Mouse (Mus musculus) kidney, adult 2 months (tissue): ENCODE results near the gene Eps8l2. TPM values are rescaled to one million over a fixed set of nuclear protein-coding genes. Genes with fewer than 3 reads are reported as not detected.
A peak's percentile ranks its signal among the peaks of the same experiment; 100 is the strongest.

Experiments
- DNase-seq: peaks from one replicate; pipeline ENCODE4 v3.0.0; 2021
- H3K27ac ChIP-seq: fragments of 200-500 bp; 2 replicates; pipeline ENCODE4 v1.5.1; 2012; ENCODE audit warnings: low read depth, low read length, control low read depth, inconsistent platforms; ENCODE audit not compliant: insufficient read depth
- H3K27me3 ChIP-seq: fragments of 200-500 bp; replicated peaks from 2 replicates; pipeline ENCODE4 v1.6.1; 2012; ENCODE audit warnings: mild to moderate bottlenecking, moderate library complexity, low read length, inconsistent platforms; ENCODE audit not compliant: control insufficient read depth, insufficient read depth
- H3K36me3 ChIP-seq: fragments of 200-500 bp; 2 replicates; pipeline ENCODE4 v1.6.1; 2012; ENCODE audit warnings: mild to moderate bottlenecking, moderate library complexity, low read length, inconsistent platforms; ENCODE audit not compliant: control insufficient read depth, insufficient read depth
- H3K4me1 ChIP-seq: fragments of 200-500 bp; 2 replicates; pipeline ENCODE4 v1.6.1; 2011; ENCODE audit warnings: low read length; ENCODE audit not compliant: control insufficient read depth, insufficient read depth
- H3K4me3 ChIP-seq: fragments of 200-500 bp; 2 replicates; pipeline ENCODE4 v1.5.1; 2011; ENCODE audit warnings: mild to moderate bottlenecking, low read depth, low read length, control low read depth; ENCODE audit not compliant: insufficient read depth
- CTCF ChIP-seq: fragments of 200-500 bp; conservative IDR thresholded peaks from 2 replicates; pipeline ENCODE4 v1.5.1; 2011; ENCODE audit warnings: low read depth, mild to moderate bottlenecking, control low read depth, low read length, moderate library complexity, mixed read lengths; ENCODE audit not compliant: insufficient read depth, insufficient read length
- POLR2A ChIP-seq: fragments of 200-500 bp; IDR thresholded peaks from one replicate; pipeline ENCODE4 v1.6.1; 2011; ENCODE audit warnings: low read depth, low read length, control low read depth
- WGBS: fragments of 180-500 bp; shearing (Covaris S2); methylation state at CpG from one replicate; pipeline ENCODE4 v1.1.7; 2018; 5-methylcytosine and 5-hydroxymethylcytosine counted together
- polyA plus RNA-seq: library from polyadenylated mRNA; depleted of rRNA; stranded (reverse); fragments of >200 nt; gene quantifications from 2 replicates; pipeline ENCODE4 v1.2.3, GENCODE M21; 2012

Gene Eps8l2
- polyA plus RNA-seq, 1 experiment, result 245 TPM

- Histone ChIP-seq H3K27me3 (no peaks in the 10 kb centered on the region), H3K36me3 (no peaks in the 10 kb centered on the region; the same call in 1 of the 2 replicates), H3K4me1 (no peaks in the 10 kb centered on the region), H3K27ac (no peak overlapping the region), H3K4me3 (no peak overlapping the region)
- WGBS, result 83% methylated on average over 8 of the region's 8 CpGs
- TF ChIP-seq CTCF (no peak), POLR2A (no peak)
- DNase-seq, result no peak
Measured at GRCm38 (mm10) chr7:141355051-141355450, 16.4 kb downstream of the Eps8l2 start.

GRCm38 (mm10) chr7:141355626-141356326, 17.1 kb downstream of the Eps8l2 start:
- no peaks in the 10 kb centered on the region; the same call in 1 of the 2 replicates for H3K36me3 ChIP-seq
- H3K4me3 ChIP-seq, result no peak overlapping the region
- TF ChIP-seq POLR2A, result no peak
- peak; percentile 33; the same call in 1 of the 2 replicates for TF ChIP-seq CTCF
- no peak overlapping the region for H3K27ac ChIP-seq
- no peaks in the 10 kb centered on the region for H3K4me1 ChIP-seq
- WGBS, result 64% methylated on average over 12 of the region's 12 CpGs
- no peaks in the 10 kb centered on the region for H3K27me3 ChIP-seq
- DNase-seq, result no peak

GRCm38 (mm10) chr7:141356971-141357370, 18.3 kb downstream of the Eps8l2 start:
- H3K27ac ChIP-seq, result no peak overlapping the region
- WGBS, result 81% methylated on average over 14 of the region's 14 CpGs
- no peaks in the 10 kb centered on the region for H3K4me1 ChIP-seq
- no peak for TF ChIP-seq POLR2A
- no peak for TF ChIP-seq CTCF
- no peaks in the 10 kb centered on the region for H3K27me3 ChIP-seq
- no peak overlapping the region for H3K4me3 ChIP-seq
- H3K36me3 ChIP-seq, result no peaks in the 10 kb centered on the region
- no peak for DNase-seq

- DNase-seq, result peak; percentile 63
- TF ChIP-seq CTCF, result no peak
- no peak for TF ChIP-seq POLR2A
- no peaks in the 10 kb centered on the region for H3K36me3 ChIP-seq
- no peaks in the 10 kb centered on the region for H3K27me3 ChIP-seq
- H3K4me1 ChIP-seq, result no peaks in the 10 kb centered on the region
- WGBS, result 30% methylated on average over 24 of the region's 24 CpGs
- H3K27ac ChIP-seq, result no peak overlapping the region
- H3K4me3 ChIP-seq, result no peak overlapping the region
Measured at GRCm38 (mm10) chr7:141361510-141361909, 22.8 kb downstream of the Eps8l2 start.

GRCm38 (mm10) chr7:141363106-141363751, 24.5 kb downstream of the Eps8l2 start:
- Histone ChIP-seq H3K4me3 (no peak overlapping the region), H3K27ac (no peak overlapping the region), H3K36me3 (no peaks in the 10 kb centered on the region), H3K27me3 (no peaks in the 10 kb centered on the region), H3K4me1 (no peaks in the 10 kb centered on the region)
- TF ChIP-seq POLR2A, result no peak
- TF ChIP-seq CTCF, result peak; percentile 80
- WGBS, result 45% methylated on average over 4 of the region's 4 CpGs
- DNase-seq, result peak; percentile 80

GRCm38 (mm10) chr7:141363752-141364125, 25.1 kb downstream of the Eps8l2 start:
- H3K27ac ChIP-seq, result no peak overlapping the region
- no peaks in the 10 kb centered on the region for H3K27me3 ChIP-seq
- no peak for DNase-seq
- WGBS, result 74% methylated on average over 2 of the region's 2 CpGs
- H3K4me3 ChIP-seq, result no peak overlapping the region
- no peaks in the 10 kb centered on the region for H3K36me3 ChIP-seq
- no peaks in the 10 kb centered on the region for H3K4me1 ChIP-seq
- no peak for TF ChIP-seq CTCF
- no peak for TF ChIP-seq POLR2A

GRCm38 (mm10) chr7:141364349-141365048, 25.8 kb downstream of the Eps8l2 start:
- TF ChIP-seq POLR2A (no peak), CTCF (no peak)
- Histone ChIP-seq H3K36me3 (no peaks in the 10 kb centered on the region), H3K27me3 (no peaks in the 10 kb centered on the region), H3K4me3 (no peak overlapping the region), H3K27ac (no peak overlapping the region), H3K4me1 (no peaks in the 10 kb centered on the region)
- no peak for DNase-seq
- WGBS, result 87% methylated on average over 5 of the region's 5 CpGs
